Mouse (Mus musculus) embryonic fibroblast, embryonic 13.5 days (primary cell): ENCODE results near the gene B3galt5.

Source experiments
- CTCF ChIP-seq: IDR thresholded peaks from 2 replicates; pipeline ENCODE4 v1.5.1; 2011; ENCODE audit warnings: mild to moderate bottlenecking, control low read depth, low read length, moderate library complexity, borderline replicate concordance; ENCODE audit not compliant: insufficient read depth
- POLR2A ChIP-seq: IDR thresholded peaks from 2 replicates; pipeline ENCODE4 v1.6.1; 2011; ENCODE audit warnings: low read depth, mild to moderate bottlenecking, control low read depth, low read length, moderate library complexity

DNA sequence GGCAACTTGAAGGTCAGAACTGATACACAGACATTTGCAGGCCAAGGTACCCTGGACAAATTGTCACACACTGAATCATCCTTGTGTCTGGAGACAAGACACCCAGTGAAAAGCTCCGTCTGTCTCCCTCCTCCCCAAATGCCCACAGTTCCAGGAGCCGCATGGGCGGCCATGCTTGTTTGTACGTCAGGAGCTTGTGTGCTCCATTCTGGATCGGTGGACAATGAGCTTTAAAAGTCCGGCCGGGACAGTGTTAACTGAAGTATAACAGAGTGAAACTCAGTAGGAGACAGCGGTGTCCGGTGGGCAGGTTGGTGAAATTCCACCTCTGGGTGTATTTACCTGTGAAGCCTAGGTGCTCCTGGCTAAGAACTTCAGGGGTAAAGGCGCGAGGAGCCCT is 129.3 kb downstream of the B3galt5 start:
- TF ChIP-seq POLR2A (no peak), CTCF (no peak)
